Mouse (Mus musculus) NIH3T3 (cell line): Measurements from ENCODE around the gene Olfr1013.
A peak's percentile ranks its signal among the peaks of the same experiment; 100 is the strongest.

ENCODE experiments used
- DNase-seq: peaks from one replicate; pipeline ENCODE4 v3.0.0-alpha.2; 2012; ENCODE audit warnings: low read depth

Olfr1013 gene

DNA sequence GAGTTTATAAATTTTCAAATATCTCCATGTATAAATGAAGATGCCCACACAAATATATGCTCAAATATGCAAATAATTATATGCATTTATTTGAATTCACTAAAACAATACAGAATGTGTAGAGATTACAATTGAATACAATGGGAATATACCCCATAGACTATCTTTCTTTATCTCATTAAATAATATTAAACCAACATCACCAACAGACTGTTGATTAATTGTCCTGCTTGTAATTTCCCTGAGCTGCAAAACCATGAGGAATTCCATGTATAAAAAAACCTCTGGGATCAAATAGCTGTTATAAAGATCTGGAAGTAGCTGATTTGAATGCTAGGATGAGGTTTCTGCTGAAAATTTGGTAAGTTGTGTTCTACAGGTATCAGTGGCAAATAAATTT, at the start of gene Olfr1013:
Olfr1013 (plus strand) TSS at position 301 of the 400 bp plus-strand sequence.
- no peak for DNase-seq

DNA sequence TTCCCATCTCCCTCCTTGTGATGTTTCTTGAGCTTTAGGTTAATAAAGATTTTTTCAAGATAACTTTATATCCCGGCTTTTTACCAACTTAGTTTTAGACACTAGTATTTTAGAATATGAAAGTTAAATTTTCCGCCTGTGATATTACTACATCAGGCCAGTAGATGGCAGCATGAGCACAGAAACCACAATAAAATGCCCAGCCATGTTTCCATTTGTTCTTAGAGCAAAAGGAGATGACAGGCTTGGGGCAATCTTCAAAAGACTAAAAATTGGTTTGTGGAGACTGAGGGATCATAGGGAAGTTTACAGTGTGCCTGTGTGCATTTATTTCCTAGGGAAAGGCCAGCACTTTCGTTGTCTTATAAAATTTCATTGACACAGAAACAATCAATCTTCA, 41.1 kb upstream of the Olfr1013 start:
- peak; percentile 57 for DNase-seq

DNA sequence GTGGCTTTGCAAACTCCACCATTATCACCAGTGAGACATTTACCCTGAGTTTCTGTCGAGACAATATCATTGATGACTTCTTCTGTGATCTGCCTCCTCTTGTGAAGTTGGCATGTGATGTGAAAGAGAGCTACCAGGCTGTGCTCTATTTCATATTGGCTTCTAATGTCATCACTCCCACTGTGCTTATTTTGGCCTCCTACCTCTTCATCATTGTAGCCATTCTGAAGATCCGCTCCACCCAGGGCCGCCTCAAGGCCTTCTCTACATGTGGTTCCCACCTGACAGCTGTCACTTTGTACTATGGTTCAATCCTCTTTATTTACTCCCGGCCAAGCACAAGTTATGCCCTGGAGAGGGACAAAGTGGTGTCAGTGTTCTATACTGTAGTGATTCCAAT, 13.1 kb upstream of the Olfr1013 start:
- no peak for DNase-seq

DNA sequence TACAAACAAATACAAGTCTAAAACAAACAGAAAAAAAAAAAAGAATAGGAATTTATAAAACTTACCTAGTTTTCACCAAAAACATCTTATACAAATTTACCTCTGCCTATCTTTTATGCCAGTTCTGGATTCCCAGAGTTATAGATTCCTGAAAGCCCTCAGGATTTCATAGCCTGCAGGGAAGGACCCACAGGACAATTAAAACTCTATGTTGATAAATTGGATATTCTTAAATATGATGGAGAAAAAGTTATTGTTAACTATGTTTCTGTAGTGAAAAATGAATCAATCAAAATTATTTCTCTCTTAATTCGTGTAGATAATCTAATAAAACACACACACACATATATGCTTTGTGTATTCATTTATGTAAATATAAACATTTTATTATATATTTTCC, 4.2 kb upstream of the Olfr1013 start, which contains the start of gene Olfr1012:
Olfr1012 (minus strand) TSS at position 101 of the 400 bp plus-strand sequence.
- no peak for DNase-seq

DNA sequence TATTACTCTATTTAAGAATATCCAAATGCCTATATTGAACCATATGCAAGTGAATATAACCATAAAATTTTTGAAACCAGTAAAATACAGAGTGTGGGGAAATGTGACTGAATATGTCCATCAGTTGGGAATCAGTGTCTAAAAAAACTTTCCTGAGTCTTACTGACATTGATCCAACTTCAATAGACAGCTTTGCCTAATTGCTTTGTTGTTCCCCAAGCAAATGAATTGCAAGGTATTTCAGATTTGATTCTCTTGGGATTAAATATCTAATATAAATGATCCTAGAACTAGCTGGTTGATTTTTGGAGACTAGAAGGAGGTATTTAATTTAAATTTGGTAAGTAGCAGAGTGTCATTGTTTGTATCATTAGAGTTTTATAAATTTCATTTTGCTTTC, 5.5 kb downstream of the Olfr1013 start, which contains the start of gene Olfr1014:
Olfr1014 (plus strand) TSS at position 301 of the 400 bp plus-strand sequence.
- no peak for DNase-seq

DNA sequence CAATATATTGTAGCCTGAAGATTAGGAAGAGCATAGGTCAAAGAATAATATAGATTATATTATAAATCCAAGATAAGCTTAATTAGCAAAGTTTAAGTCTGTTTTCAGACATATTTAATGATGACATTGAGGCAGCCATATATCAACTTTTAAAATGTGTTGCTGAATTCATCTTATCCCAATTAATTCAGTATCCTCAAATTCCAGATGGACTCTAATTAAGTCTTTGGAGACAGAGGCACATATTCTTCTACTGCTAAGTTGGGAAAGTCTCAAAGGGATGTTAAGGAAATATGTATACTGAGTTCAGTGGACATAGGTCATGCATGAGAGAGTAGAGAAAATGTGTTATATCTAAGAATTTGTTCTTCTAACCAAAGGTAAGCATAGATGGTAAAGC, 14.8 kb downstream of the Olfr1013 start, which contains the start of gene Olfr1015:
Olfr1015 (plus strand) TSS at position 301 of the 400 bp plus-strand sequence.
- DNase-seq = no peak

DNA sequence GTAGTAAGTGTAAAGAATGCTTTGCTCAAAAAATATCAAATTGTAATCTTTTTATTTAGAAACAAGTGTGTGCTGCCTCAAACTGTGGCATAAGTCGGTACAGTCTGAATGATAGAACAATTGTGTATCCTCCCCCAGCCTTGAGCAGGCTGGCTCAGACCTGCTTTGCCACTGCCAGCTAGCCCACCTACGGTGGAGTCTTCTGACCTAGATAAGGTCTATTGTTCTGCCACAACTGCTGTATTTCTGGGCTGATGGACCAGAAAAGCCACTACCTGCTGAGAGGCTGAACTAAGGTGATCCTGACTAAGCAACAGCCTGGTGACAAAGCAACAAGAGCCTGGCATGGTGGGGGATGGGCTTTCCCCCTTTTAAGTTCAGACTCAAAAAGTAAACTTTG, 25.4 kb downstream of the Olfr1013 start:
- no peak for DNase-seq

DNA sequence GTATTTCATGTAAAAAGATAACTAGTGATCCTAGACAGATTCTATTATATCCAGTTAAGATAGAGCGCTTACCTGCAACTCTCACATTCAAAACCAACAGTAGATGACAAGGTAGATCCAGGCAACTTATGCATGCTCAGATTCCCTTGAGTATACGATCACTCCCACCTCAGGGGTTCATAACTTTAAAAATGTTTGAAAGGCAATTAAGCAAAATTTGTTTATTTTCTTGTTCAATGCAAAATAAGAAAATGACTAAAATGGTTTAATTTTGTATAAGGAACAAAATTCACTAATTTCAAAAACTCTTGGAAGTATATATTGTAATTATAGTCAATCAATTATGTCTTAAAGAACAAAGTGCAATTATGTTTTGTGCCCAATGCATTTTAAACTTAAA, 35.5 kb downstream of the Olfr1013 start, which contains the start of gene Olfr1016:
Olfr1016 (minus strand) TSS at position 101 of the 400 bp plus-strand sequence.
- no peak for DNase-seq

DNA sequence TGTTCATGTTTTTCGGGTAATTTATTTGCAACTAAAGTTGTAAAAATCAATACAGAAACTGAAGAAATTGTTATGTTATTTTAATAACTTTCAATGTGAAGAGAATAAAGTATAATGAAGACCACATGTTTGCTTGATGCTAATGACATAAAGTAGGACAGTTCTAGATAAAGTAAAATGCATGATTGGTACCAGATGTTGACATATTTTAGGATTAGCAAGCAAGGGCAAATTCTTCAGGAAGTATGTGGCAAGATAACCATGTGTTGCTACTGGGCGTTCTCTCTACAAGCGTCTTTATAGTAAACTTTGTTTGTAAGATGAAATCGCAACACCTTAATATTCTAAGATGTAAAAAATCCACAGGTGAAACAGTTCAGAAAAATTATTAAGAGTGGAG, 37.6 kb downstream of the Olfr1013 start:
- DNase-seq = no peak

DNA sequence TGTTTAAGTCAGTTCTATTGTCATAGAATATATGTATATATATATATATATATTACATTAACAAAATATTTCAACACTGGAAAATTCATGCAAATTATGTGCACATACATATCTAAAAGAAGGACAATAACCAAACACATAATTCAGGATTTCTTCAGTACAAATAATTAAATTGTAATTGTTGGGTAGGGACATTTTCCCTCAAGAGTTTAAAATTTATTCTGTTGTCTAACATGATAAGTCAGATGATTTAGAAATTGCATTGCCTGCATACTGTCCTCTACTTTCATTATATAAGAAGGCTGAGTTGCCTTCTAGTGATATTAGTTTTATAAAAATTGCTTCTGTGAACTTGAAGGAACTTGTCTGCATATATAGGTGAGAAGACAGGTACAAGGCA, 51.3 kb downstream of the Olfr1013 start, which contains the start of gene Olfr1018:
Olfr1018 (plus strand) TSS at position 301 of the 400 bp plus-strand sequence.
- no peak for DNase-seq
